Mouse (Mus musculus): ENCODE results near the gene Olfr1426.
"Not testable (repeated sequence)": the region's sequence is repeated elsewhere in the genome, so short reads cannot be mapped to it uniquely, and the experiment has no call there.

Olfr1426 gene

GRCm38 (mm10) chr19:12091913-12092312 is at the start of gene Olfr1426:
Gene Olfr1426, minus strand, starts transcription at chr19:12092013.
- no peak for DNase-seq (ENCODE audit: low read depth, low spot score)

- DNase-seq (ENCODE audit: low read depth, low spot score) = no peak
Observed at GRCm38 (mm10) chr19:12134289-12134688, 42.5 kb upstream of the Olfr1426 start.

GRCm38 (mm10) chr19:12123103-12123502 is 31.3 kb upstream of the Olfr1426 start, which contains the start of gene Olfr76:
Gene Olfr76, minus strand, starts transcription at chr19:12123203.
- no peak for DNase-seq (ENCODE audit: low read depth, low spot score)

- DNase-seq (ENCODE audit: low read depth, low spot score) = no peak
Observed at GRCm38 (mm10) chr19:12116464-12116863, 24.7 kb upstream of the Olfr1426 start.

GRCm38 (mm10) chr19:12115797-12116196 is 24.0 kb upstream of the Olfr1426 start, which contains the start of gene Olfr1428:
Gene Olfr1428, minus strand, starts transcription at chr19:12115897.
- DNase-seq (ENCODE audit: low read depth, low spot score) = no peak

- DNase-seq (ENCODE audit: low read depth, low spot score) = no peak
Observed at GRCm38 (mm10) chr19:12113807-12114206, 22.0 kb upstream of the Olfr1426 start.

GRCm38 (mm10) chr19:12104541-12104940 is 12.7 kb upstream of the Olfr1426 start:
- DNase-seq (ENCODE audit: low read depth, low spot score) = peak; percentile 62

- DNase-seq (ENCODE audit: low read depth, low spot score) = no peak
Observed at GRCm38 (mm10) chr19:12103234-12103633, 11.4 kb upstream of the Olfr1426 start, which contains the start of gene Olfr1427. Gene Olfr1427, minus strand, starts transcription at chr19:12103334.

GRCm38 (mm10) chr19:12077631-12078030 is 14.2 kb downstream of the Olfr1426 start, which contains the start of gene Olfr1425:
Gene Olfr1425, minus strand, starts transcription at chr19:12077731.
- not testable (repeated sequence) for DNase-seq (ENCODE audit: low read depth, low spot score)

- not testable (repeated sequence) for DNase-seq (ENCODE audit: low read depth, low spot score)
Observed at GRCm38 (mm10) chr19:12069546-12069945, 22.3 kb downstream of the Olfr1426 start.

GRCm38 (mm10) chr19:12067806-12068205 is 24.0 kb downstream of the Olfr1426 start:
- not testable (repeated sequence) for DNase-seq (ENCODE audit: low read depth, low spot score)

GRCm38 (mm10) chr19:12062582-12062981 is 29.2 kb downstream of the Olfr1426 start, which contains the start of gene Olfr1424:
Gene Olfr1424, minus strand, starts transcription at chr19:12062682.
- DNase-seq (ENCODE audit: low read depth, low spot score) = not testable (repeated sequence)

GRCm38 (mm10) chr19:12043163-12043562 is 48.6 kb downstream of the Olfr1426 start:
- DNase-seq (ENCODE audit: low read depth, low spot score) = no peak

- no peak for DNase-seq (ENCODE audit: low read depth, low spot score)
Observed at GRCm38 (mm10) chr19:12041217-12041616, 50.6 kb downstream of the Olfr1426 start, which contains the start of gene Olfr1423. Gene Olfr1423, minus strand, starts transcription at chr19:12041317.

GRCm38 (mm10) chr19:12037727-12038126 is 54.1 kb downstream of the Olfr1426 start:
- DNase-seq (ENCODE audit: low read depth, low spot score) = no peak

Measured in telencephalon, adult 2 months (tissue).